Mouse (Mus musculus) olfactory bulb, adult 2 months (tissue): ENCODE results near the gene Bcl6.

ENCODE experiments used
- CTCF ChIP-seq: fragments of 200-500 bp; IDR thresholded peaks from 2 replicates; pipeline ENCODE4 v1.5.1; 2012; ENCODE audit warnings: low read depth, mild to moderate bottlenecking, low read length, moderate library complexity; ENCODE audit not compliant: insufficient read depth
- POLR2A ChIP-seq: fragments of 200-500 bp; IDR thresholded peaks from 2 replicates; pipeline ENCODE4 v1.6.1; 2012; ENCODE audit warnings: mild to moderate bottlenecking, low read depth, low read length, moderate library complexity; ENCODE audit not compliant: insufficient read depth

GRCm38 (mm10) chr16:23972901-23973300, 15.8 kb downstream of the Bcl6 start:
- no peak for TF ChIP-seq CTCF
- TF ChIP-seq POLR2A, result no peak
